Mouse (Mus musculus): Measurements from ENCODE around the gene Syngap1. TPM values are rescaled to one million over a fixed set of nuclear protein-coding genes. Genes with fewer than 3 reads are reported as not detected.

Syngap1 gene
- polyA plus RNA-seq, 1 experiment = 0.86 TPM

DNA sequence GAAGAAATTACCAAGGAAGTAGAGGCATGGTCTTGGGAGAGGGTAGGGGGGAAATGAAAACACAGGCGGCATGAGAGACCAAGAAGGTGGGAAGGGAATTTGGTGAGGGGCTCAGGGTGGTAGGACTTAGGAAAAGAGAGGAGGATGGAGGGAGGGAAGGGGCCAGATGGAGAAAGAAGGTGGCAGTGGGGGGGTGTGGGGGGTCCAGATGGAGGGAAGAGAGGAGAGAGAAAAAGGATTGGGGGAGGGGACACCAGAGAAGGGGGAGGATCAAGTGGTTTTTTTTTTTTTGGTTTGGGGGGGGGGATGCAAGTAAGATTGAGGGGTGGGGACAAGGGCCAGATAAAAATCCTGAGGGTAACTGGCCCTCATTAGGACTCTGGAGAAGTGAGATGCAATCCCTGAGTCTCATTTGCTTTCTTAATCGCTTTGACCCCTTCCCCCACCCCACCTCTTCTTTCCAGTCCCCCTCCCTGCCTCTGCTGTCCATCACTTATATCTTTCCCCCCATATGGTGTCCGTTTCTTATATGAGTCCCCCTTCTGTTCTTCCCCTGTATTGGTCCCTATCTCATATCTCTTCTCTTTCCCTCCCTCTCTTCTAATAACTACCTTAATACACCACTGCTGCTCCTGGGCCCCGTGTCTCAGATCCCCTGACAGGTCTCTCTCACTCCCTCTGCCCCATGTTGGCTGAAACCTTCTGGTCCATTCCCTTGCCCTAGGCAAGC lies 953 bp downstream of the Syngap1 start:
- peaks cover 9% of the 10 kb centered on the region for H3K36me3 ChIP-seq (ENCODE audit: control insufficient read depth)
- no peak for TF ChIP-seq GATA1 (IDR thresholded peaks at IDR 0.05; ENCODE audit: low read length)
- no peak for TF ChIP-seq TAL1 (IDR thresholded peaks at IDR 0.05; ENCODE audit: low read length)
- peaks cover 12% of the 10 kb centered on the region for H3K27me3 ChIP-seq (ENCODE audit: control insufficient read depth)
- peak overlapping the region; percentile 52 for H3K4me3 ChIP-seq (replicated peaks)
- H3K9me3 ChIP-seq (ENCODE audit: control insufficient read depth, low read length) = no peaks in the 10 kb centered on the region
- H3K4me1 ChIP-seq (ENCODE audit: control insufficient read depth) = peaks cover 64% of the 10 kb centered on the region

DNA sequence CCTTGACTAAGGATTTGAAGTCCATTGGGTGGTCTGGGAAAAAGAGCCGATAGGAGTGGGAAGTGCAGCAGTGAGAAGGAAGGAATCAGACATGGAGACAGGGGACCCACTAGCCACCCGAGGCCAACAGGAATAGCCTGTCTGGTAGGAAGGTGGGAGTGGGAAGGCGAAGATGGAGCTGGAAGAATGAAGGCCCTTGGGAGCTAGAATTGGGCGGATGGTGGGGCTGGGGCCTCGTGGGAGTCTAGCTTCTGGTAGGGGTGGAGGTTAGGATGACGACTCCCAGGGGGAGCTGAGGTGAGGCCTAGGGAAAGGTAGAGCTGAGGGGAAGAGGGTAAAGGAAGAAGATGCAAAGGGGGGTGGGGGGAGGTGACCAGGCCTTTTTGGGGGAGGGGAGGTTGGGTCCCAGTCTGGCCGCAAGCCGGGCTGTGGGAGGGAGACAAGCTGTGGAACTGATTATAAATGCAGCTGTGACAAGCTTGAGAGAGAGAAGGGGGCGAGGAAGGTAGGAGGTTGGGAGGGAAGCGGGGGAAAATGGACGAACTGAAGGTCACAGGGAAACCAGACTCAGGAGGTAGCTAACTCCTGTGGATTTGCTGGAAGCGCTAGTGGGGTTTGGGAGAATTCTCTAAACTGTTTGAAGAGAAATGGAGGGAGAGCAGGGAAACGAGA lies 4.9 kb downstream of the Syngap1 start:
- Histone ChIP-seq H3K4me1 (ENCODE audit: control insufficient read depth) (peaks cover 65% of the 10 kb centered on the region), H3K4me3 (replicated peaks) (peak overlapping the region; percentile 61)
- TF ChIP-seq TAL1 (IDR thresholded peaks at IDR 0.05; ENCODE audit: low read length) (no peak), GATA1 (IDR thresholded peaks at IDR 0.05; ENCODE audit: low read length) (no peak)

DNA sequence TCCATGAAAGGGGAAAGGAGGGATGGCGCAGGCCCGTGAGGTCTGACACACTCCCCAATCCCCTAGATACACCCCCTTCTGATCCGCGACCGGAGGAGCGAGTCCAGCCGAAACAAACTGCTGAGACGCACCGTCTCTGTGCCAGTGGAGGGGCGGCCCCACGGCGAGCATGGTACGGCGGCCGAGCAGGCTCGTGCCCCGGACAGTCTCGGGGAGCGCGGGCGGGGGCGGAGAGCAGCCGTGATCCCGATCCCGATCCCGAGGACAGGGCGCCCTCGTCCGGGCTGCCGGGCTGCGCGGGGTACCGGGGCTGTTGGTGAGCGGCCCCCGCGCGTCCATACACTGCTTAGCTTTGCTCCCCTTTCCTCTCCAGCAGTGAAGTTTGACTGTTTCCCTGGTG lies 5.5 kb downstream of the Syngap1 start:
- peaks cover 39% of the 10 kb centered on the region for H3K27me3 ChIP-seq (ENCODE audit: control insufficient read depth)
- H3K9me3 ChIP-seq (ENCODE audit: control insufficient read depth, low read length) = no peaks in the 10 kb centered on the region
- TF ChIP-seq TAL1 (IDR thresholded peaks at IDR 0.05; ENCODE audit: low read length) = no peak
- TF ChIP-seq GATA1 (IDR thresholded peaks at IDR 0.05; ENCODE audit: low read length) = no peak
- no peaks in the 10 kb centered on the region for H3K36me3 ChIP-seq (ENCODE audit: control insufficient read depth)
- peak overlapping the region; percentile 61 for H3K4me3 ChIP-seq (replicated peaks)
- peaks cover 65% of the 10 kb centered on the region for H3K4me1 ChIP-seq (ENCODE audit: control insufficient read depth)

More for the DNA sequence above, 4.9 kb downstream of the Syngap1 start:
- H3K27me3 ChIP-seq (ENCODE audit: control insufficient read depth) = peaks cover 33% of the 10 kb centered on the region
- H3K36me3 ChIP-seq (ENCODE audit: control insufficient read depth) = no peaks in the 10 kb centered on the region
- H3K9me3 ChIP-seq (ENCODE audit: control insufficient read depth, low read length) = no peaks in the 10 kb centered on the region

DNA sequence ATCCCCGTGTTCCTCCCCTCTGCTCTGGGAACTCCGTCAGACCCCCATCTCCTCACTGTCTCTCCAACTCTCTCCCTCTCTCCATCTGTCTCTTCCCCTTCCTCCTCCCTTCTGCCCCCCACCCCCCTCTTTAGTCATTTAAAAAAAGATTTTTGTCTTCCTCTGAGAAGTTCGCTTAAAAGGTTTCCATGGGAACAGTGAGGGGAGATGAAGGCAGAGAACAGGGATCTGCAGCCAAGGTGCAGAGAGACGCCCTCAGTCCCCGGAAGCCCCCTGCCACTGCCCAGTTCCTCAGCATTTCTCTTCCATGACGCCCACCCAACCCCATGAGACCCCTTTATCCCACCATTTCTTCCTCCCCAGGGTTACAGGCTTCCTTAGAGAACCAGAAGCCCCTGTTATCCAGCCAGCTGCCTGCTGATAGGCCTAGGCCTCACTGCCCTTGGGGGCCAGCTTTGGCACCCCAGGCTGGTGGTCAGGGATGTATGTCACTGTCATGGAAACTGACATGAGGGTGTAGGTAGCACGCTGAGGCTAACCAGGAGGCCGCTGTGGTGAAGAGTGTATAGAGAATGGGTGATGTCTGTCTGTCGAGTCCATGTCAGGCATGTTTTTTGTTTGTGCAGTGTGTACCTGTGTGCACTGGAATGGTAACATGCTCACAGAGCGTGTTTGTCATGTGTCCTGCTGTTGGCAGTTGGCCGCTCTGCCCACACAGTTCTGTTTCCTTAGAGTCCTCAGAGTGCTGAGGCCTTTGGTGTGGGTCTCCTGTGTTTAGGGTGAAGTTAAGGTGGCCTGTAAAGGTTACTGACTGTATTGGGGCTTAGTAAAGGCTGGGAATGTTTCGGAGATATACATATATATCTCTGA lies 6.4 kb downstream of the Syngap1 start:
- Histone ChIP-seq H3K9me3 (ENCODE audit: control insufficient read depth, low read length) (no peaks in the 10 kb centered on the region), H3K4me3 (replicated peaks) (no peak overlapping the region), H3K4me1 (ENCODE audit: control insufficient read depth) (peaks cover 65% of the 10 kb centered on the region), H3K27me3 (ENCODE audit: control insufficient read depth) (peaks cover 48% of the 10 kb centered on the region), H3K36me3 (ENCODE audit: control insufficient read depth) (no peaks in the 10 kb centered on the region)
- no peak for TF ChIP-seq TAL1 (IDR thresholded peaks at IDR 0.05; ENCODE audit: low read length)
- no peak for TF ChIP-seq GATA1 (IDR thresholded peaks at IDR 0.05; ENCODE audit: low read length)

DNA sequence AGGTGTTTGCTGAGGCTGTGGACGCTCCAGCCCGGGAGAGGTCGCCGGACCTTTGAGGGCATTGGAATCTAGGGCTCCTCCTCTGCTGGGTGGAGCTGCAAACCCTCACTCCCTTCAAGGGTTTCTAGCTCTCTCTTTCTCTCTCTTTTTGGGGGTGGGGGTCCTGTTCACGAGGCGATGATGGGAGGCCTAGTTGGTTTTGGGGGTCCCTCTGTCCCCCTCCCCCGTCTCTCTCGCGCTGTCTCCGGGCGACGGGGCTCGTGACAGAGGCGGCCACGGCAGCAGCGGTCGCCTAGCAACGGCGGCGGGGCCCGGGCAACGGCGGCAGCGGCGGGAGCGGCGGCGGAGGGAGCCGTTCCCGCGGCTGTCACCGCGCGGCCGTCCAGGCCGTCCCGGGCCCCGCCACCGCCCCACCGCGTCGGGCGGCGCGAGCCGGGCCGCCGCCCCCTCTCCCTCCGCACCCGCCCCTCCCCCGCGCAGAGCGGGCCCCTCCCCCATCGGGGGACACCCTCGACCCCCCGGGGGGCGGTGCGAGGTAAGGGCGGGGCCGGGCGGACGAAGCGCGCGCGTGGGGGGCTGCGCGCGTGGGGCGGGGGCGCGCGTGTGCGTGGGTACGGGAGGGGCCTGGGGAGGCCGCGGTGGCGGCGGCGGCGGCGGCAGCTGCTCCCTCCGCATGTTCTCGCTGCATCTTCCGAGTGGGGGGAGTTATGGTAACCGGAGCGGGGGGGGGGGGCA lies 7.4 kb downstream of the Syngap1 start:
- H3K27me3 ChIP-seq (ENCODE audit: control insufficient read depth) = peaks cover 58% of the 10 kb centered on the region

DNA sequence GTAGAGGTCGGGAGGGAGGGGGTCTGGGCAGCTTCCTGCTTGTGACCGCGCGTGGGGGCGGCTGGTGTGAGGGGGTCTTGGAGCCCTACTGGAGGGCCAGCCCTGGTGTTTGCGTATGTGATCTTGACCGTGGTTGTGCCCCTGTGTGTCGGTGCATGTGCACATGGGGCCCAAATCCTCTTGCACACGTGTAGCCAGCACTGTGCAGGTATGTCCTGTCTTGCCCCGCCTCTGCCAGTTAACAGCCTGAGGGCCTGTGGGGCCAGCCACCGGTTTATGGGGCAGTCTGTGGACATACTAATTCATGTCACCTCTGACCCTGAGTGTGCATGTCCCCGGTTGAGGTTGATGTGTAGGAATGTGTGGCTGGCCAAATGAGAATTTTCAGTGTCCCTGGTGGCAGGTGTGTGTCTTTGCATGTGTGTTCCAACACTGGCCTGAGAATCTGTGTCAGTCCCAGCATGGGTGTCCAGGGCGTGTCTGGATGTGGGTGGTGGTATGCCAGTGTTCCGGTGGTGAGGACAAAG lies 8.1 kb downstream of the Syngap1 start:
- Histone ChIP-seq H3K4me1 (ENCODE audit: control insufficient read depth) (peaks cover 80% of the 10 kb centered on the region), H3K4me3 (replicated peaks) (peak overlapping the region; percentile 67), H3K27me3 (ENCODE audit: control insufficient read depth) (peaks cover 62% of the 10 kb centered on the region), H3K36me3 (ENCODE audit: control insufficient read depth) (no peaks in the 10 kb centered on the region; the same call in 1 of the 2 replicates), H3K9me3 (ENCODE audit: control insufficient read depth, low read length) (no peaks in the 10 kb centered on the region)
- no peak for TF ChIP-seq GATA1 (IDR thresholded peaks at IDR 0.05; ENCODE audit: low read length)
- no peak for TF ChIP-seq TAL1 (IDR thresholded peaks at IDR 0.05; ENCODE audit: low read length)

More for the DNA sequence above, 7.4 kb downstream of the Syngap1 start:
- H3K36me3 ChIP-seq (ENCODE audit: control insufficient read depth) = no peaks in the 10 kb centered on the region; the same call in 1 of the 2 replicates
- H3K4me3 ChIP-seq (replicated peaks) = peak overlapping the region; percentile 67
- H3K9me3 ChIP-seq (ENCODE audit: control insufficient read depth, low read length) = no peaks in the 10 kb centered on the region
- H3K4me1 ChIP-seq (ENCODE audit: control insufficient read depth) = peaks cover 75% of the 10 kb centered on the region
- TF ChIP-seq GATA1 (IDR thresholded peaks at IDR 0.05; ENCODE audit: low read length) (no peak), TAL1 (IDR thresholded peaks at IDR 0.05; ENCODE audit: low read length) (no peak)

DNA sequence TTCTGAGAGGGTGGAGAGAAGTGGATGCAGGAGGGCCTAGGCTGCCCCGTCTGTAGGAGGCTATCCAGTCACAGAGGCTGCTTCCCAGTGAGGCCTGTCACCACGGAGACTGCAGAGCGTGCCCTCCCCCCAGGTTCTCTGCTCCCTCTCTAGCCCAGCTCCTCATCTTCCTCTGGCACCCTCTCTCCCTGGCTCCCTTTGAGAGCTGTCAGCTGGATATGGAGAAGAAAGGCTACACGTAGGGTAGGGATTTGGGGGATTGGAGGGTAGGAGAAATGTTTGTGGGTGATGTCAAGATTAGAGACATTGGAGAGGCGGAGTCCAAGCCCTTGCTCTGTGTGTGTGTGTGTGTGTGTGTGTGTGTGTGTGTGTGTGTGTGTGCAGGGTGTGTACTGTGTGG lies 8.8 kb downstream of the Syngap1 start:
- Histone ChIP-seq H3K27me3 (ENCODE audit: control insufficient read depth) (peaks cover 62% of the 10 kb centered on the region), H3K9me3 (ENCODE audit: control insufficient read depth, low read length) (no peaks in the 10 kb centered on the region), H3K36me3 (ENCODE audit: control insufficient read depth) (peaks cover 2% of the 10 kb centered on the region), H3K4me3 (replicated peaks) (no peak overlapping the region), H3K4me1 (ENCODE audit: control insufficient read depth) (peaks cover 84% of the 10 kb centered on the region)
- TF ChIP-seq TAL1 (IDR thresholded peaks at IDR 0.05; ENCODE audit: low read length) = no peak
- TF ChIP-seq GATA1 (IDR thresholded peaks at IDR 0.05; ENCODE audit: low read length) = no peak

DNA sequence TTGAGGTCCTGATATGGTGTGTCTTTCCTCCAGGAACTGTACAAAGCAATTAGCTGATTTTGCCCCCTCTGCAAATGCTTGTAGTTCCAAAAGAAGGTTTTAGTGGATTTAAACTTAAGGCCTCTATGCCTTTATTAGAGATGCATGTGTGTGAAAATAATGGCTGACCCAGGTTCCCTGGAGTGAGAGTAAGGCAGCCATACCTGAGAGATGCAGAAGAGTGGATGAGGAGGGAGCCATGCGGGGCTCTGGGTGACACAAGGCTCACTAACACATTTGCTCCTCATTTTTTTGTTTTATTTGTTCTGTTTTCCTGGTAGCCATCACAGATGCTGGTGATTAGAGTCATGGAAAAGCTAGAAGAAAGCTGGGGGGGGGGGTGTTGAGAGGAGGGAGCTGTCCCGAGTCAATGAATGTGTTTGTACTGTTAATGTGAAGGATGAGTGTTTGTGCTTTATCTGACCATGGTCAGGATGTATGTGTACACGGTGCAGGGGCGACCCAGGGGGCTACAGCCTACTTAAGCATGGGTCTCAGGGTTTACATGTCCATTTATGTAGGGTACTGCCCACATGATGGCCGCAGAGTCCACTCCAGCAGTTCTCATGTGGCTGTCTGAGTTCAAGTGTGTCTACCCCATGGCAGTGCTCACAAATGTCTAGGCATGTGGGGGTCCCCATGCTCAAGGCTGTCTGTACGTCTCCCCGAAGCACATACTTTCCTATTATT lies 9.7 kb downstream of the Syngap1 start:
- TF ChIP-seq GATA1 (IDR thresholded peaks at IDR 0.05; ENCODE audit: low read length) = no peak
- TF ChIP-seq TAL1 (IDR thresholded peaks at IDR 0.05; ENCODE audit: low read length) = no peak
- Histone ChIP-seq H3K27me3 (ENCODE audit: control insufficient read depth) (peaks cover 58% of the 10 kb centered on the region), H3K36me3 (ENCODE audit: control insufficient read depth) (peaks cover 11% of the 10 kb centered on the region), H3K9me3 (ENCODE audit: control insufficient read depth, low read length) (no peaks in the 10 kb centered on the region), H3K4me3 (replicated peaks) (no peak overlapping the region), H3K4me1 (ENCODE audit: control insufficient read depth) (peaks cover 90% of the 10 kb centered on the region)

Measured in erythroblast, embryonic 14.5 days (primary cell).